Mouse (Mus musculus): ENCODE measurements around the gene Kcnq2. TPM values are rescaled to one million over a fixed set of nuclear protein-coding genes. Genes with fewer than 3 reads are reported as not detected.

The Kcnq2 gene
- total and polyA plus RNA-seq, 3 experiments = 0.19 to 0.57 TPM; not detected in 1

DNA sequence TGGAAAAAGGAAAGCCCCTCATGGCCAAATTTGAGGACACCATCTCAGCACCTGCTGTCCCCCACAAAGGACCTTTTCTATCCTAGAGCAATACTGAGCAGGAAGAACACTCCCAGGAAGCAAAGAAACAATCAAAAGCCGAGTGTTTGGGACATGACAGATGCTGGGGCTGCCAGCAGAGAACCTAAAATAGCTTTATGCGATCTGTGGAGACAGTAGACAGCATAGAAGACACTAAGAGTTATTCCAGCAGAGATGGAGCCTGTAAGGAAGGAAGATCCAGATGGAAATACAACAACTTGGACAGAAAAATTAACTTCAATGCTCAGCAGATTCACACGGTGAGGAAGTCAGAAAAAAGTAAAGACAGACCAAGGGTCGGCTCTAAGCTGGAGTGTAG is 69.3 kb downstream of the Kcnq2 start:
- Histone ChIP-seq H3K4me1 (ENCODE audit: control insufficient read depth in 1 of 2, insufficient read depth in 2 of 2, low read length in 2 of 2) (no peaks in the 10 kb centered on the region), H3K9ac (ENCODE audit: control insufficient read depth, low read depth, low read length, poor library complexity, severe bottlenecking) (no peak overlapping the region), H3K79me2 (ENCODE audit: control insufficient read depth, insufficient read depth, low read length, poor library complexity) (no peaks in the 10 kb centered on the region), H3K27me3 (ENCODE audit: control insufficient read depth in 1 of 2, insufficient read depth in 2 of 2, low read length in 2 of 2) (peaks cover 12 to 18% of the 10 kb centered on the region in 2 experiments), H3K4me3 (ENCODE audit: control insufficient read depth in 1 of 2, insufficient read depth in 1 of 2, low read depth in 2 of 2, low read length in 2 of 2) (no peak overlapping the region), H3K36me3 (ENCODE audit: control insufficient read depth in 1 of 2, insufficient read depth in 2 of 2, low read length in 2 of 2) (no peaks in the 10 kb centered on the region), H3K27ac (ENCODE audit: control insufficient read depth, low read depth, low read length) (no peak overlapping the region), H3K9me3 (replicated peaks; ENCODE audit: insufficient read depth, low read length) (no peaks in the 10 kb centered on the region)
- DNase-seq (ENCODE audit: low read depth, low spot score) = no peak
- TF ChIP-seq CHD1 (IDR thresholded peaks at IDR 0.05; ENCODE audit: low read depth, low read length) = no peak
- no peak for TF ChIP-seq ELF1 (IDR thresholded peaks at IDR 0.05; ENCODE audit: low read depth, low read length)
- no peak for TF ChIP-seq ZC3H11A (IDR thresholded peaks at IDR 0.05; ENCODE audit: low read depth, low read length)
- no peak for TF ChIP-seq MAZ (IDR thresholded peaks at IDR 0.05; ENCODE audit: low read depth, low read length)
- TF ChIP-seq JUND (IDR thresholded peaks at IDR 0.05; ENCODE audit: low read depth, low read length) = no peak
- TF ChIP-seq MXI1 (IDR thresholded peaks at IDR 0.05; ENCODE audit: low read depth, low read length) = no peak
- no peak for TF ChIP-seq MAFK (IDR thresholded peaks at IDR 0.05; ENCODE audit: borderline replicate concordance, low read depth, low read length)
- TF ChIP-seq KAT2A (conservative IDR thresholded peaks at IDR 0.05; ENCODE audit: low read depth, low read length) = no peak
- no peak for TF ChIP-seq CHD2 (IDR thresholded peaks at IDR 0.05; ENCODE audit: low read length)
- no peak for TF ChIP-seq MAX (IDR thresholded peaks at IDR 0.05; ENCODE audit: low read length)
- TF ChIP-seq ZNF384 (IDR thresholded peaks at IDR 0.05; ENCODE audit: low read depth, low read length) = no peak
- no peak for TF ChIP-seq TCF12 (IDR thresholded peaks at IDR 0.05; ENCODE audit: low read depth, low read length)
- no peak for TF ChIP-seq NELFE (IDR thresholded peaks at IDR 0.05; ENCODE audit: low read depth, low read length)
- TF ChIP-seq GATA1 (IDR thresholded peaks at IDR 0.05; ENCODE audit: low read depth, low read length) = no peak
- no peak for TF ChIP-seq NRF1 (IDR thresholded peaks at IDR 0.05; ENCODE audit: insufficient read depth, low read depth, low read length, poor library complexity, severe bottlenecking)
- no peak for TF ChIP-seq ZKSCAN1 (IDR thresholded peaks at IDR 0.05; ENCODE audit: low read depth, low read length)
- TF ChIP-seq POLR2AphosphoS2 (IDR thresholded peaks at IDR 0.05; ENCODE audit: low read length) = no peak

DNA sequence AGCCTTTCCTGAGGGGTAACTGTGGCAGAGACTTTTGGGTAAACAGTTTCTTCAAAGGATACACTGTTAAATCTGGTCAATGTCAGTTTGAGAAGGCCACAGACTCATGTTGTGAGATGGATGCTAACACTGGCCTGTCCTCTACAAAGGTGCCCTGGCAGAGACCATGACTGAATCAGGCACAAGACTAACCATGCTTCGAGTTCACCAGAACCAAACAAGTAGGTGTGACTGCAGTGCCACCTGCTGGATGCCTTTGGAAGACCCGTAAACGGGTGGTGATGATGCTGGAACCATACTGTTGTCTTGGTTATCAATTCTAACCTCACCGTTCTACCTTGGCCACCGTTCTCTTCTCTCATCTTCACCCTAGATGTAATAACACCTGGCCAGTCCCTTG is 75.0 kb downstream of the Kcnq2 start:
- Histone ChIP-seq H3K4me3 (ENCODE audit: control insufficient read depth in 1 of 2, insufficient read depth in 1 of 2, low read depth in 2 of 2, low read length in 2 of 2) (no peak overlapping the region), H3K27ac (ENCODE audit: control insufficient read depth, low read depth, low read length) (no peak overlapping the region), H3K36me3 (ENCODE audit: control insufficient read depth in 1 of 2, insufficient read depth in 2 of 2, low read length in 2 of 2) (no peaks in the 10 kb centered on the region), H3K27me3 (ENCODE audit: control insufficient read depth in 1 of 2, insufficient read depth in 2 of 2, low read length in 2 of 2) (peaks cover 6 to 14% of the 10 kb centered on the region in 2 experiments), H3K9ac (ENCODE audit: control insufficient read depth, low read depth, low read length, poor library complexity, severe bottlenecking) (no peak overlapping the region), H3K79me2 (ENCODE audit: control insufficient read depth, insufficient read depth, low read length, poor library complexity) (no peaks in the 10 kb centered on the region), H3K4me1 (ENCODE audit: control insufficient read depth in 1 of 2, insufficient read depth in 2 of 2, low read length in 2 of 2) (no peaks in the 10 kb centered on the region), H3K9me3 (replicated peaks; ENCODE audit: insufficient read depth, low read length) (no peaks in the 10 kb centered on the region)
- peak; percentile 63 for DNase-seq (ENCODE audit: low read depth, low spot score)
- TF ChIP-seq CHD1 (IDR thresholded peaks at IDR 0.05; ENCODE audit: low read depth, low read length) (no peak), ELF1 (IDR thresholded peaks at IDR 0.05; ENCODE audit: low read depth, low read length) (no peak), TBP (IDR thresholded peaks at IDR 0.05; ENCODE audit: low read depth, low read length) (no peak), MAZ (IDR thresholded peaks at IDR 0.05; ENCODE audit: low read depth, low read length) (no peak), SIN3A (IDR thresholded peaks at IDR 0.05; ENCODE audit: low read length) (no peak), MAFK (IDR thresholded peaks at IDR 0.05; ENCODE audit: borderline replicate concordance, low read depth, low read length) (no peak), POLR2AphosphoS2 (IDR thresholded peaks at IDR 0.05; ENCODE audit: low read length) (no peak), GATA1 (IDR thresholded peaks at IDR 0.05; ENCODE audit: low read depth, low read length) (no peak), USF2 (IDR thresholded peaks at IDR 0.05; ENCODE audit: borderline replicate concordance in 1 of 2, insufficient read depth in 1 of 2, low read depth in 1 of 2, low read length in 2 of 2) (no peak), GABPA (IDR thresholded peaks at IDR 0.05; ENCODE audit: low read depth, low read length) (no peak), MAX (IDR thresholded peaks at IDR 0.05; ENCODE audit: low read length) (0 out of 2 replicates have a peak, but pooled peaks have one; percentile 36), ZNF384 (IDR thresholded peaks at IDR 0.05; ENCODE audit: low read depth, low read length) (no peak), MYB (IDR thresholded peaks at IDR 0.05; ENCODE audit: low read depth, low read length) (no peak), ZMIZ1 (IDR thresholded peaks at IDR 0.05; ENCODE audit: low read depth, low read length) (no peak), CHD2 (IDR thresholded peaks at IDR 0.05; ENCODE audit: low read length) (no peak), HCFC1 (IDR thresholded peaks at IDR 0.05; ENCODE audit: low read depth, low read length) (no peak), TAL1 (IDR thresholded peaks at IDR 0.05; ENCODE audit: low read length) (no peak), KAT2A (conservative IDR thresholded peaks at IDR 0.05; ENCODE audit: low read depth, low read length) (no peak), BHLHE40 (IDR thresholded peaks at IDR 0.05; ENCODE audit: borderline replicate concordance, low read depth, low read length) (no peak), NELFE (IDR thresholded peaks at IDR 0.05; ENCODE audit: low read depth, low read length) (no peak), RCOR1 (IDR thresholded peaks at IDR 0.05; ENCODE audit: low read depth, low read length) (no peak), SMC3 (IDR thresholded peaks at IDR 0.05; ENCODE audit: low read depth, low read length) (peak; percentile 83), MYC (IDR thresholded peaks at IDR 0.05; ENCODE audit: low read depth, low read length) (no peak), POLR2A (IDR thresholded peaks at IDR 0.05; ENCODE audit: control insufficient read depth in 1 of 2, insufficient read depth in 1 of 2, low read depth in 1 of 2, low read length in 2 of 2, poor library complexity in 1 of 2) (no peak), EP300 (IDR thresholded peaks at IDR 0.05; ENCODE audit: low read depth in 1 of 2, low read length in 2 of 2) (no peak)
